Mouse (Mus musculus) embryo, embryonic 11 days (tissue): ENCODE measurements at regions not wholly inside any gene's neighbourhood (a gene's known extent, or its start where the extent isn't known, plus 50 kb on each side); places are given as distances from the start of the nearest gene placed in this dataset.

Experiments used
- DNase-seq: peaks from one replicate; pipeline ENCODE4 v3.0.0-alpha.2; 2015

DNA sequence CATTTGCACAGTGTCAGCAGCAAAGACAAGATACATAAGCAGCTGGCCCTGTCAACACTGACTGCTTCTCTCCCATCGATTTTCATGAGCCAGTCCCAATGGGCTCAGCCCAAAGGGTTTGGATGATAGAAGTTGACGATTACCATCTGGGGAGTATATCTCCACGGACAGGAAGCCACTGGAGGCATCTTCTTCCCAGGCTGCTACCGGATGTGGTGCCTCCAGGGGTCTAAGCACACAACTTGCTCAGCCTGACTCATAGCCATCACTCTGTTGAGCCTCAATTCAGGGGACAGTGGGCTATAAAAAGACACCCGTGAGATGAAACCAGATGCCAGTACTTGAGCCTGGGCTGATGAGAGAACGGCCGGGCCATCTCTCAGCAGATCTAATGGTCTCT, 71.1 kb upstream of the Hif1a start:
- peak; percentile 4 for DNase-seq

DNA sequence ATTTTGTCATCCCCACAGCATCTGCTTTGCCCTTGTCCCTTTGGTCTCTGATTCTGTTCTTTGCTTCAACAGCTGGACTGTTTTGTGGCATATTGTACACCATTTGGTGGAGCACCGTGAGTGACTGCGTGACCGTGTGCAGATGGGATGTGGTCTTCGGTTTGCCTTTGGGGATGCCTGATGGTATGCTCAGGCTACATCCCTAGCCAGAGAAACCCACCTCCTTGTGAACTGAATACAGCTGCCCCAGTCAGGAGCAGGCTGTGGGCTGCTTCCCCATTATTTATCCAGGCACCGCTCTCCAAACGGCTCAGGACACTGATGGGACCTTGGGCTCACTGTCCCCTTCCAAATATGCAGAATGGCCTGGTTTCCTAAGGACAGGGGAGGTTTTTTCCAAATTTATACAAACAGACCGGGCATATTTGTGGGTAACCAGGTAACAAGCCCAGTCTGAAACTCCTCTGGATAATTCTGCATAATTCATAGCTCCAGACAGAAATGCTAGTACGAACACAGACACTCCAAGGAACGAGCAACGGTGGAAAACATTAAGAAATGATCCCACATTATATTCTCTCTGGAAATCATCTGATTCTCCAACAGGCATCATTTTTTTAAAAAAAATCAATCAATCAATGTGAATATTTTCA, 70.5 kb upstream of the Hif1a start:
- no peak for DNase-seq

DNA sequence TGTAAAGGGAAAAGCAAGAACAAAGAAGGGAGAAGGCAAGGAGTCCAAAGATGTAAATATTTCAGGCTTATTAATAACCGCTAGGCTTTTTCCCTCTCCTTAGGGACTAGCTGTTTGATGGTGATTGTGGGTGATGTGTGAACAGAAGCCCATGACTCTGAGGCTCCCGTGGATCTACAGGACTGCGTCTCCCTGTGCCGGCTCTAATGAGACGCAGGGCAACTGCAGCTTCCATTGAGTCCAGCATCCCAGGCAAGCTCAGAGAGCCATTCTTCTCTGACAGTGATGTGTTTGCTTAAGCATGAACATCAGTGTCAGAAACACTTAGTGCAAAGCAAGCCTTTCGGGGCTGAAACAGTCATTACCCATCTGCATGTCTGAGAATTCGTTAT, 70.0 kb upstream of the Hif1a start:
- peak; percentile 11 for DNase-seq

DNA sequence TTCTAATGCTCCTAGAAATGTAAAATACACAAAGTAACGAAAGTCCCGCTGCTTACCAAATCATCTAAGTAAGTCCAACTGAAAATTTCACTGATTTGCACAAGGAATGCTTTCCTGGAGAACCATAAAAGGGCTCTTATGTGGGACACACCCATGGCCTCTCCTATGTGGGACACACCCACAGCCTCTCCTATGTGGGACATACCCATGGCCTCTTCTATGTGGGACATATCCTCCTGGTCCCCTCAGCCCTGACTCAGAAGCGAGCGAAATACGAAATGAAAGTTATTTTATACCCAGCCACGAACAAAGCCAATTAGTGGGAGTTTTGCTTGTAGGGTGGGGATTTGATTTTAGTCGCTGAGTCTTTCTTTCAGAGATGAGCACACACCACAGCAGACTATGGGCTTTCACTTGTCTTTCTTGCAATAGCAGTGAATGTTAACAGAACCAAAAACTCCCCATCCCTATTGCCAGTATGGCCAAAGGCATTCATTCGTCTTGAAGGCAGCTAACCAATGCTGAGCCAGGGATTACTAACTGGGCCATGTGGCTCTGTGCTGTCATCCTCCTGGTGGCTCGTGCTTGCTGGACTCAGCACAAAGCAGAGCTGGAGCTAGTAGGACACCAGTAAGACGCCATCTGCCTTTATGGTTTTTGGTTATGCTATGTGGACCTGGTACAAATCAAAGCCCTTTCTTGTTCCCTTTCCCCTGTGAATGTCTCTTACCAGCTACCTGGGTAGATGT, 69.4 kb upstream of the Hif1a start:
- no peak for DNase-seq

DNA sequence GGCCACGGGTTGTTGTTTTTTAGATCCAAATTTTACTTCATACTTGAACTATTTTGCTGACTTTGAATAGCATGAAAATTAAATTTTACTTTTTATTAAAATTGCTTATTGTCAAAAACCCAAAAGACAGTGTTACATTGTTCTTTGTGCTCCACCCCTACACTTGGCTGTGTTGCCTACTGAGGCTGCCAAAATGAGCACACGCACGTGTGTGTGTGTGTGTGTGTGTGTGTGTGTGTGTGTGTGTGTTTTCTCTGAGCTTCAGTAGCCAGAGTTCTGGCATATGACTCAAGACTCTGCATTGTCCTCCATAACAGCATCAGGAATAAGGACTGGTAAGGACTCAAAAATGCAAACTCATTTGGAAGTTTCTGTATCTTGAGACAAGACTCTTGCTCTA, 68.4 kb upstream of the Hif1a start:
- DNase-seq: no peak

DNA sequence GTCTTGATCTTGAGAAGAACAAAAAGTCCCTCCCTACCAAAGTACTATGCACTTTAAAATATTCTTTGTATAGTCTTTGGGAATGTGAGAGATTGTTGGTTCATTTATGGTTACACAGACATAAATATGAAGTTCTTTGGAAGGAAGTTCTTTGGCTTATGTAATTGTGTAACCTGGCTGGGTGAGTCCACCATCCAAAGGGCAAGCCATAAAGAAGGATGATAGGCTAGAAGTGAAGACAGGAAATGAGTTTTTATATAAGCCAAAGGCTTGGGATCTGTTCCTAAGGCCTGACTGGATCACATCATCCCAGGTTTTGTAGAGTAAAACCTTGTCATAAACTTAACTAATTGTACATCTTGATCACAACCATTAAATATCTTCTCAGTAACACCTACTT, 65.0 kb upstream of the Hif1a start:
- DNase-seq: no peak

DNA sequence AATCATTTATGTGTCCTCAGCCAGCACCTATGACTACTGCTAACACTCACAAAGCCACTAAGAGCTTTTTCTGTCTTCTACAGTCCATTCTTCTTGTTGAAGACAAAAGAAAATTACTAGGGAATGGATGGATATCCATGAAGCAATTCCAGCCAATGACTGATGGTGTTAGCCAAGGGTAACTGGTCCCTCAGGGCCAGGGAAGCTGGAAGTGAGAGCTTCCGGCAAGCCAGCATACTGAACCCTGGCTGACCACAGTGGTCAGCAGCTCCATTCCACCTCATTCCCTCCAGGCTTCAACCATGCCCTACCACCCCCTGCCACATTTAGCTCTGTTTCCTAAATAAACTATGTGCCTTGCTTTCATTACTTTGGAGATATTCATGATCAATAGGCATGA, 64.1 kb upstream of the Hif1a start:
- DNase-seq: no peak

DNA sequence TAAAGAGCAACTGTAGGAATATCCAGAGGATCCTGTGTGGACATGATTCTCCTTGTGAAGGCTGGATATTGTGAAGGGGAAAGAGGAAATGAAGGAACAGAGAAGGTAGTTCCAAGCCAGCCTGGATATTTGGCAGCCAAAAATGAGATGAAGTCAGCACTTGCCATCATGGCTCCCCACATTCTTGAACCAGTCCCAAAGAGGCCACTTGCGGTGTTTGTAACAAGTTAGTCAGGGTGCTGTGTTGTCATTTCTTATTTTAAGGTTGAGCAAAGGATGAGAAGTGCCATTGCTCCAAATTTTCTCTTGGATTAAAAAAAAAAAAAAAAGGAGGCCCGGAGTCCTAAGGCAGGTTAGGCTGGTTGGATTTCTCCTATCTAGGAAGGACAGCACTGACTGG, 63.3 kb upstream of the Hif1a start:
- DNase-seq: no peak

DNA sequence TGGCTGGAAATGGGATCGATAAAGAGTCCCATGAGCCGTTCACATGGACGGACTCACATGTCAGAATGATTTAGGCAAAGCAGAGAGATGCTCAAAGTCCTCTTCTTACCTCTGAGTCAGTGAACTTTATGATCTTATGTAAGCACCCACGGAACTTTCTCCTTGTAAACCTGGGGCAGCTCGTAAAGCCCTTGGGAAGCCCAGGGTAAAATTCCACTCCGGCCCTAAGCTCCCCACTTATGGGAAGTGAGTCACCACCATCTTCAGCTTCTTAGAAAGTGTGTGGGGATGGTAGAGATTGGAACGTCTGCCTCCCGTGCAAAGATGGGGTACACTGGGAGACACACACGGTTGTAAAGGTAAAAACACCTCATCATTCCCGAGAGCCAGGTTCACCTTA, 62.8 kb upstream of the Hif1a start:
- no peak for DNase-seq

DNA sequence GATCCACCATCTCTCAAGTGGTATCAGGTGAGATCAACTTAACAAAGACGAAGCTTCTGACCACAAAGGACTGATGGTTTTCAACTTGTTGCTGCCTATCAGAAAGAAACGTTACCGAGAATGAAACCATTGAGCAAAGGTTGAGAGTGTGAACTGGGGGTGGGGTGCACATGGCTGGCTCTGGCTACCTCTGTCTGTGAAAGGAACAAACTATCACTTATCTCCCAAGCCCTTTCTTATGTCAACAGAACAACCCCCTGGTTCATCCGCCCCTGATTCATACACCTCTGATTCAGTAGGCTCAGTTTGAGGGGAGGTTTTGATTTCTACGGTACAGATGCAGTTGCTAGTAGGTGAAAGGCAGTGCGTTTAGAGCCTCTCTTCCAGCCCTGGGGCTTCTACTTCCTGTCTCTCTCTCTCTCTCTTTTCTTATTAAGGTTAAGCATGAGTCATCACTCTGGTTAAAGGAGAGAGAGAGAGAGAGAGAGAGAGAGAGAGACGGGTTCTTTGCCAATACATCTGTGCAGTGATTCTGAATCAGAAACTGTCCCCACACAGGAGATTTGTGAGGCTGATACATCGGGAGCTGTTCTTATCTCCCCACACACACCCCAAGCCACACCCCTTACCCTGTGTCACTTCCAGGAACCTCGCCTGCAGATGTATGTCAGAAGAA, 59.0 kb upstream of the Hif1a start:
- no peak for DNase-seq

DNA sequence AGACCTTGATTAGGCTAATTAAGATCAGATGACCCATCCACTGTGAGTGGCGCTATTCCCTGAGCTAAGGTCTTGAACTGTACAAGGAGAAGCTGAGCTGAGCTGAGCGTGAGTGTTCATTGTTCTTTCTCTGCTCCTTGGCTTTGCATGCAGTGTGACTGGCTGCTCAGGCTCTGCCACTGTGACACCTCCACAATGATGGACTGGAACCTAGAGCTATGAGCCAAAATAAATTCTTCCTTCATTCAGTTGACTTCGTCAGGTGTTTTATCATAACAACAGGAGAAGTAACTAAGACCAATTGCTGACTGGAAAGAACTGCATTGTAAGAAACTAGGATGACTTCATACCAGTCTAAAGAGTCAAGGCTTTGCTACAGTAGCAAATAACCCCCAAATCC, 56.4 kb upstream of the Hif1a start:
- no peak for DNase-seq

DNA sequence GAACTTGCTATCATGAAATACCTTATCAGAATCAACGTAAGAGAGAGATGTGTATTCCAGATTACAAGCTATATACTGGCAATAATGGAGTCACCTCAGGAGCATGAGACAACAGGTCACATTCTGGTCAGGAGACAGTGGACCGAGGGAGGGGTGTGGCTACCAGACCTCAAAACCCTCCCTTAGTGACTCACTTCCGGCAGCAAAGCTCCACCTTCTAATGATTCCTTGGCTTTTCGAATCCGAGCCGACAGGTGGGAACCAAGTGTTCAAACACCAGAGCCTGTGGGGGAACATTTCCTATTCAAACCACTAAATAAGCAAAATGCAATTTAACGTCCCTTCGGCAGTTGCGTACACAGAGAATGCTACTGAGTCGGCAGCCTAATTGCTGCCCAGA, 54.5 kb upstream of the Hif1a start:
- no peak for DNase-seq

DNA sequence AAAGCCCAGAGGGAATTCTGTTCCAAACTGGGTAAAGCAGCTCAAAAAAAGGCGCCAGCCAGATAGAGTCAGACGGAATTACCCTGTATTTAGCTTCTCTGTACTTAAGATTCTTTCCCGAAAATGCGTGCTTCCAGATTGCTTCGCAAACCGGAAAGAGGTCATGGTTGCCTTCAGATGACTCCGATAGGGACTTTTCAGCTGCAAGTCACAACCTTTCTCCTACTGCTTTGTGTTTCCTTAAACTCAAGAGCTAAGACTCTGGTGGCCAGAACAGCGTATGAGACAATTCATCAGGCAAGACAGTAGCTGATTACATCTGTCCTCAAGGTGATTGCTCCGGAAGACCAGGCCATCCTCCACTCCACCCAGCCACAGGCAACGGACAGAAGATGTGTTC, 53.8 kb upstream of the Hif1a start:
- no peak for DNase-seq

DNA sequence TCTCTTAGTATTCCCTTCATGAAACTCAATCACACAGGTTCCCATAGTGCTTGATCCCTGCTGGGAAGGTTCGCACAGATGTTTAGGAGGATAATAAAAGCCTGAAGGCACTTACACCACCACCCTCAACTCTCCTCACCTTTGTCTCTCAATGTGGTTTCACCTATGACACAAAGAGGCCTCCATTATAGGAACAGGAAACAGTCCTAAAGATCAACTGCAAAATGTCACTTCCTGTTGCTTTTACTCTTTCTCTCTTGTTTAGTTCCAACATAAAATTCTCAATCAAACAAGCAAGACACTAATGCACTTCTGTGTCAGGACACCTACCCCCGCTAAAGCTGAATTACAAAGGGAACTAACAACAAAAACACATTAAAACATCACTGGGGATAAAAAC, 50.3 kb upstream of the Hif1a start:
- no peak for DNase-seq
